Mouse (Mus musculus): ENCODE data around the gene Mgam. TPM values are rescaled to one million over a fixed set of nuclear protein-coding genes. Genes with fewer than 3 reads are reported as not detected.
"Not testable (repeated sequence)": the region's sequence is repeated elsewhere in the genome, so short reads cannot be mapped to it uniquely, and the experiment has no call there.

Mgam gene
- 0.10 TPM in 1 of 2 replicates, not detected in the other for polyA plus RNA-seq (2012)

DNA sequence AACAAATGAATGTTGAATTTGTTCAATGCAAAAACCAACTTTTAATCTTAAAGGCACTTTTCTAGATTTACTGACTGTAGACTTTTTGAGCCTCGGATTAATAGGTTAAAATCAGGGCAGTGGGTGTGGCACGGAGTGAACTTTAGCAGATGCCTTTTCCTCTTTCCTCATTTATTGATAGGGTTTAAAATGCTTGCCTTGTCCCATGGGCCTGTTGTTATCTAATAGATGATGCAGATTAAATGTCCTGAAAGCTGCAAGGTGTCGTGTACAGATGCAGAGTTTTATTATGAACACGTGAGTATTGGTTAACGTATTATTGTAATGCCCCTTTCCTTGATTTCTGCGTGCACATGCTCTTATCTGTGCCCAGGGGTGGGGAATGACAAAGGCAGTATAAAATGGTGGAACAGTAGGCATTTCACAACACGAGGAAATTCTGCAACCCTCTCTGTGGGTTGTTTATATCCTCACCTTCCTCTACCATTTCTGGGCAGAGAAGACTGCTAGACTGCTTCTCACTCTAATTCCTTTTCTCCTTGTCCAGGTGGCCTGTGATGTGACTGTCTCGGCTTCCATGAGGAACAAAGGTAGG lies at the start of gene Mgam:
TSS of gene Mgam (plus strand) at position 426 of the 595 bp plus-strand sequence.
- Histone ChIP-seq H3K4me3 (replicated peaks) (no peak within 1 kb of the TSS), H3K4me1 (ENCODE audit: control insufficient read depth) (no peaks in the 10 kb centered on the region), H3K27me3 (ENCODE audit: control insufficient read depth) (no peaks in the 10 kb centered on the region), H3K36me3 (ENCODE audit: control insufficient read depth) (no peaks in the 10 kb centered on the region), H3K9me3 (ENCODE audit: control insufficient read depth, low read length) (no peaks in the 10 kb centered on the region)
- TF ChIP-seq GATA1 (IDR thresholded peaks at IDR 0.05; ENCODE audit: low read length), result no peak
- no peak for TF ChIP-seq TAL1 (IDR thresholded peaks at IDR 0.05; ENCODE audit: low read length)

DNA sequence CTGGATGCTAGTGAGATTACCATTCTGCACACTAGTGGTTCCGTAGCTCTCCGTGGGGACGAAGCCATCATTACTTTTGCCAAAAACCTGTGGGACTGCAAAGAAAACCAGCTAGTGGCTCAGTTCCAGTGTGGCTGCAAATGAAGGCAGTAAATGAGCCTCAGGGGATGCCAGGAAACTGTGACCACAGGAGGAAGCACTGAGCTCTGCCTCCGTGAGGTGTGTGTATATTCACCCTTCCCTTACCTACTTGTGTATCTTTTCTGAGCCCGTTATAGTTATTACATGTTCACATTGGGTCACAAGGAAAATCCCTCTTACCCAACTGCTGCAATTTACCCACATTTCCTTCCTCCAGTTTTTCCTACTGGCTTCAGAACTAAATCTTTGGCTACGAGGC lies 44.3 kb upstream of the Mgam start:
- Histone ChIP-seq H3K27me3 (ENCODE audit: control insufficient read depth) (no peaks in the 10 kb centered on the region), H3K9me3 (ENCODE audit: control insufficient read depth, low read length) (no peaks in the 10 kb centered on the region), H3K4me3 (replicated peaks) (no peak overlapping the region), H3K4me1 (ENCODE audit: control insufficient read depth) (no peaks in the 10 kb centered on the region), H3K36me3 (ENCODE audit: control insufficient read depth) (no peaks in the 10 kb centered on the region)
- TF ChIP-seq GATA1 (IDR thresholded peaks at IDR 0.05; ENCODE audit: low read length) (no peak), TAL1 (IDR thresholded peaks at IDR 0.05; ENCODE audit: low read length) (no peak)

GRCm38 (mm10) chr6:40585645-40586044 lies 43.0 kb upstream of the Mgam start, which contains the start of gene Clec5a:
Gene Clec5a (minus strand): TSS chr6:40585821.
- Histone ChIP-seq H3K27me3 (ENCODE audit: control insufficient read depth) (no peaks in the 10 kb centered on the region), H3K9me3 (ENCODE audit: control insufficient read depth, low read length) (no peaks in the 10 kb centered on the region), H3K4me3 (replicated peaks) (no peak within 1 kb of the TSS), H3K36me3 (ENCODE audit: control insufficient read depth) (no peaks in the 10 kb centered on the region), H3K4me1 (ENCODE audit: control insufficient read depth) (no peaks in the 10 kb centered on the region)
- TF ChIP-seq GATA1 (IDR thresholded peaks at IDR 0.05; ENCODE audit: low read length), result no peak

DNA sequence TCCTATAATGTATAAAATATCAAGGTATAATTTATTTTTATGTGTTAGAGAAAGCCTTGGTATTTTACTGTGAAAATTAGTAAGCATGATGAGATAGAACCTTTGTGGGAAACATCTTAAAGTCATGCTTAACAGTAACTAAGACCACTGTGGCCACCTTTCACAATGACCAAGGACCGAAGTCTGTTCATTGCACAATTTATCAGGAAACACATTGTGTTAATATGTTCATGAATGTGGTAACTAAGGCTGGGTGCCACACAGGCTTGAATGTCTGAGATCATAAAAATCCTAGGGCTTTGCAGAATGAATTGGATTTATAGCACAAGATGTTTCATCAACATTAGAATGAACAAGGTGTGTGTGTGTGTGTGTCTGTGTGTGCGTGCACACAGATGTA lies 40.3 kb upstream of the Mgam start:
- no peaks in the 10 kb centered on the region for H3K9me3 ChIP-seq (ENCODE audit: control insufficient read depth, low read length)
- TF ChIP-seq TAL1 (IDR thresholded peaks at IDR 0.05; ENCODE audit: low read length) (no peak), GATA1 (IDR thresholded peaks at IDR 0.05; ENCODE audit: low read length) (no peak)
- H3K4me3 ChIP-seq (replicated peaks), result no peak overlapping the region

DNA sequence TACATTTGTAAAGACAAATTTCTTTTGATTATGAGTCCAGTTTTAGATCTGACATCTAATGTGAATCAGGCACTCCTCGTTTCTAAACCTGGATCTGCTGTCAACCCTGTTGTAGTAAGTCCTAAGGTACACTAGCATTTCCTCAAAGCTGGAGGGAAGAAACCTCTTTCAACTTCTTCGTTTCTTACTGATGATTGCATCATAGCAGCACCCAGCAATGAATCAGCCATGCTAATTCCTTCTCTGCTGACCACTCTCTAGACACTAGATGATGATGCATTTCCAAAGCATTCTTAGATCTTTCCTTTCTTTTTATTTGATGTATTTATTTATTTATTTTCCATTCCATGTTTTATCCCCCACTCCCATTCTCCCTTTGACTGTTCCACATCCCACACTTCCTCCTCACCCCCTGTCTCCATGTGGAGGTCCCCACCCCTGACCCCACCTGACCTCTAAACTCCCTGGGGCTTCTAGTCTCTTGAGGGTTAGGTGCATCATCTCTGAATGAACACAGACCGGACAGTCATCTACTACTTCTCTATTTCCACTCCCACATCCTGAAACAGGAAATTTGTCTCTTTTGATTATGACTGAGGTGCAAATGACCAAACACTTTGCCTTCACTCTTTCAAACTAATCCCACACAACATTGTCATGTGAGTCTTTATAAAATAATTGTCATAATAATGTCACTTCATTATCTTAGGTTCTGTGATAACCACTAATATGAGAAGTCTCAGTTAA lies 33.7 kb upstream of the Mgam start:
- Histone ChIP-seq H3K4me3 (replicated peaks) (no peak overlapping the region), H3K27me3 (ENCODE audit: control insufficient read depth) (no peaks in the 10 kb centered on the region), H3K4me1 (ENCODE audit: control insufficient read depth) (no peaks in the 10 kb centered on the region), H3K36me3 (ENCODE audit: control insufficient read depth) (no peaks in the 10 kb centered on the region), H3K9me3 (ENCODE audit: control insufficient read depth, low read length) (no peaks in the 10 kb centered on the region)
- no peak for TF ChIP-seq GATA1 (IDR thresholded peaks at IDR 0.05; ENCODE audit: low read length)
- TF ChIP-seq TAL1 (IDR thresholded peaks at IDR 0.05; ENCODE audit: low read length), result no peak

More for the DNA sequence above, 40.3 kb upstream of the Mgam start:
- Histone ChIP-seq H3K4me1 (ENCODE audit: control insufficient read depth) (no peaks in the 10 kb centered on the region), H3K27me3 (ENCODE audit: control insufficient read depth) (no peaks in the 10 kb centered on the region), H3K36me3 (ENCODE audit: control insufficient read depth) (no peaks in the 10 kb centered on the region)

GRCm38 (mm10) chr6:40598546-40598945 lies 30.1 kb upstream of the Mgam start:
- not testable (repeated sequence) for H3K4me1 ChIP-seq (ENCODE audit: control insufficient read depth); H3K4me3 ChIP-seq (replicated peaks); H3K36me3 ChIP-seq (ENCODE audit: control insufficient read depth); H3K9me3 ChIP-seq (ENCODE audit: control insufficient read depth, low read length); H3K27me3 ChIP-seq (ENCODE audit: control insufficient read depth)

GRCm38 (mm10) chr6:40607431-40607830 lies 21.2 kb upstream of the Mgam start:
- no peaks in the 10 kb centered on the region for H3K27me3 ChIP-seq (ENCODE audit: control insufficient read depth)
- no peak overlapping the region for H3K4me3 ChIP-seq (replicated peaks)
- no peaks in the 10 kb centered on the region for H3K36me3 ChIP-seq (ENCODE audit: control insufficient read depth)
- H3K9me3 ChIP-seq (ENCODE audit: control insufficient read depth, low read length), result no peaks in the 10 kb centered on the region
- TF ChIP-seq GATA1 (IDR thresholded peaks at IDR 0.05; ENCODE audit: low read length) (no peak), TAL1 (IDR thresholded peaks at IDR 0.05; ENCODE audit: low read length) (no peak)
- H3K4me1 ChIP-seq (ENCODE audit: control insufficient read depth), result no peaks in the 10 kb centered on the region

GRCm38 (mm10) chr6:40610244-40610643 lies 18.4 kb upstream of the Mgam start:
- no peak for TF ChIP-seq GATA1 (IDR thresholded peaks at IDR 0.05; ENCODE audit: low read length)
- no peak for TF ChIP-seq TAL1 (IDR thresholded peaks at IDR 0.05; ENCODE audit: low read length)
- Histone ChIP-seq H3K27me3 (ENCODE audit: control insufficient read depth) (no peaks in the 10 kb centered on the region), H3K9me3 (ENCODE audit: control insufficient read depth, low read length) (no peaks in the 10 kb centered on the region), H3K36me3 (ENCODE audit: control insufficient read depth) (no peaks in the 10 kb centered on the region), H3K4me3 (replicated peaks) (no peak overlapping the region), H3K4me1 (ENCODE audit: control insufficient read depth) (no peaks in the 10 kb centered on the region)

GRCm38 (mm10) chr6:40613260-40613852 lies 15.3 kb upstream of the Mgam start, which contains the start of gene Tas2r138:
Gene Tas2r138 (minus strand): TSS chr6:40613310.
- no peak for TF ChIP-seq GATA1 (IDR thresholded peaks at IDR 0.05; ENCODE audit: low read length)
- no peak for TF ChIP-seq TAL1 (IDR thresholded peaks at IDR 0.05; ENCODE audit: low read length)
- no peaks in the 10 kb centered on the region for H3K36me3 ChIP-seq (ENCODE audit: control insufficient read depth)
- H3K4me3 ChIP-seq (replicated peaks), result no peak within 1 kb of the TSS
- H3K4me1 ChIP-seq (ENCODE audit: control insufficient read depth), result no peaks in the 10 kb centered on the region
- no peaks in the 10 kb centered on the region for H3K27me3 ChIP-seq (ENCODE audit: control insufficient read depth)
- no peaks in the 10 kb centered on the region for H3K9me3 ChIP-seq (ENCODE audit: control insufficient read depth, low read length)

All from erythroblast, embryonic 14.5 days (primary cell).